Mouse (Mus musculus): ENCODE results near the gene Nlrp9b. TPM values are rescaled to one million over a fixed set of nuclear protein-coding genes. Genes with fewer than 3 reads are reported as not detected.
"Not testable (repeated sequence)": the region's sequence is repeated elsewhere in the genome, so short reads cannot be mapped to it uniquely, and the experiment has no call there.

Nlrp9b gene
- polyA plus RNA-seq, 1 experiment from 2014 or later = not detected

DNA sequence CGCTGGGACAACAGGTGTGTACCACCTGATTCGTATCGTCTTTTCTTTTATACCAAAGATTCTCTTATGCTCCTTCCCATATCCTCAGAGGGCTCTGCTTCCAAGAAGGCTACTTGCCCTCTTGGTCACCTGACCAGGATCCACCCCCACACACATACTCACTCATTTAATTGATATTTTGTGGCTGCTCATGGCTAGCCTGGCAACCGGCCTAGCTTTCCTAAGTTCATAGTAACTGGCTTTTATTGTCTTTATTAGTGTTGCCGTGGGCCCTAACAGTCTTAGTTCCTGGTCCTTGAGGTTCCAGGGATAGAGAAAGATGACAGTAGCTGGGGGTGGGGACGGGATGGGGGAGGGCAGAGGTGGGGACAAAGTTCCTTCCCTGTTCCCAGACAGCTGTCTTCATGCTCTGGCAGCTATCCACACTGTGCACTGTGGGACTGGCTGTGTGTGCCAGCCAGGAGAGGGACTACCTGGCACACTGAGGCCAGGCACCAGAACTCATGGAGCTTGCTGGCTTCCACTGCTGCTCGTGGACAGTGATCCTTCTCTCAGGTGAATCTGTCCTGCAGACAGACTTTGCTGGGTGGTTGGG, 26.2 kb upstream of the Nlrp9b start, which contains the start of gene Ceacam20:
Gene Ceacam20 (plus strand): TSS at position 428 of the 595 bp plus-strand sequence.
- no peaks in the 10 kb centered on the region for H3K36me3 ChIP-seq
- no peaks in the 10 kb centered on the region for H3K4me1 ChIP-seq
- H3K9ac ChIP-seq = no peak within 1 kb of the TSS
- ATAC-seq (ENCODE audit: borderline replicate concordance, extremely low read depth, low FRiP score, low TSS enrichment) = no peak
- WGBS = 70% methylated on average over 7 of the region's 7 CpGs
- no peak within 1 kb of the TSS for H3K4me3 ChIP-seq
- H3K4me2 ChIP-seq = no peak within 1 kb of the TSS
- H3K27ac ChIP-seq = no peak within 1 kb of the TSS
- H3K9me3 ChIP-seq = no peaks in the 10 kb centered on the region
- H3K27me3 ChIP-seq = no peaks in the 10 kb centered on the region

DNA sequence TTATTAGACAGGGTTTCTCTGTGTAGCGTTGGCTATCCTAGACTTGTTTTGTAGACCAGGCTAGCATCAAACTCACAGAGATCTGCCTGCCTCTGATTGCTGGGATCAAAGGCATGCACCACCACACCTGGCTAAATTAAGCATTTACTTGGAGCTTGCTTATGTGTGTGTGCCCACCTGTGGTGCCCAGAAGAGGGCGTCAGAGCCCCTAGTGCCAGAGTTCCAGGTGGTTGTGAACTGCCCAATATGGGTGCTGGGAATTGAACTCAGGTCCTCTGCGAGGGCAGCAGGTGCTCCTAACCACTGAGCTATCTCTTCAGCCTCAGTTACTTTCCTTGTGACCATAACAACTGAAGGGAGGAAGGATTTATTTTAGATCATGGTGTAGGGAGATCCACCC, 22.2 kb upstream of the Nlrp9b start:
- no peak for ATAC-seq (ENCODE audit: borderline replicate concordance, extremely low read depth, low FRiP score, low TSS enrichment)
- Histone ChIP-seq H3K9ac (no peak overlapping the region), H3K9me3 (no peaks in the 10 kb centered on the region), H3K4me1 (no peaks in the 10 kb centered on the region), H3K27ac (no peak overlapping the region), H3K4me2 (no peak overlapping the region), H3K4me3 (no peak overlapping the region), H3K27me3 (no peaks in the 10 kb centered on the region), H3K36me3 (no peaks in the 10 kb centered on the region)
- WGBS = 68% methylated on average over 3 of the region's 3 CpGs

DNA sequence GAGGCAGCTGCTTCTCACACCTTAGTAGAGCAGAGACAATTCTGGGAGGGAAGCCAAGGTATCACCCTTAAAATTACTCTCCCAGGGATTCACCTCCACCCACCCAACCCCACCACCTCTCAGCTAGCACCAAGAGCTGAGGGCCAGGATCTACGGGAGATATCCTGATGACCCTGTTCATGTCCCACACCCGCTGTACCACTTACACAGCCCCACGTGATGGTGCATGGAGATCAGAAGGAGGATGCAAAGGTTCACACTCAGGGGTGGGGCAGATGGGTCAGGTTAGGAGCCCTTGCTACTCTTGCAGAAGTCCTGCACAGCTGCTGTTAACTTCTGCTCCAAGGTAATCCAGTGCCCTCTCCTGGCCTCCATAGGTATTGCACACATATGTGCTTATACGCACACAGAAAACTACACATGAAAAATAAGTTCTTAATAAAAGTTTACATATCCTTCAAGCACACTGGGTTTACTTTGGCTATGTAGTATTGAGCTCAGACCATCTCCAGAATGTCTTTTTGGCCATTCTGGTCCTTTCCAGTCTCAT, 21.6 kb upstream of the Nlrp9b start:
- Histone ChIP-seq H3K9ac (no peak overlapping the region), H3K4me3 (no peak overlapping the region), H3K4me1 (no peaks in the 10 kb centered on the region), H3K36me3 (no peaks in the 10 kb centered on the region), H3K4me2 (no peak overlapping the region), H3K27ac (no peak overlapping the region), H3K9me3 (no peaks in the 10 kb centered on the region), H3K27me3 (no peaks in the 10 kb centered on the region)
- WGBS = 87% methylated on average over 4 of the region's 4 CpGs
- no peak for ATAC-seq (ENCODE audit: borderline replicate concordance, extremely low read depth, low FRiP score, low TSS enrichment)

DNA sequence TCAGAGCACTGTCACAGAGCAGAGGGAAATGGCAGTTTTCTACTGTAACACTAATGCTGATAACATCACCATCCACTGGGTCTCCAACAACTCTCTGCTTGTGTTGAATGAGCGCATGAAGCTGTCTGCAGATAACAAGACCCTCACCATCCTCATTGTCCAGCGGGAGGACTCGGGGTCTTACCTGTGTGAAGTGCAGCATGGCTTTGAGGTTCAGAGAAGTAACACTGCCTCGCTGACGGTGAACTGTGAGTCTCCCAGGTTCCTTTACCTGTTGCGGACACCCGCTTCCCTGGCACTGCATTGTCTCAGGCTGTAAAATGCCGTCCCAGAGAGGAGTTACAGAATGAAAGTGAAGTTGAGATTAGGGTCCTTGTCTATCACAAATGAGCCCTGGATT, 21.1 kb upstream of the Nlrp9b start:
- no peaks in the 10 kb centered on the region for H3K36me3 ChIP-seq
- H3K27ac ChIP-seq = no peak overlapping the region
- WGBS = 89% methylated on average over 8 of the region's 8 CpGs
- no peak overlapping the region for H3K9ac ChIP-seq
- H3K27me3 ChIP-seq = no peaks in the 10 kb centered on the region
- no peak for ATAC-seq (ENCODE audit: borderline replicate concordance, extremely low read depth, low FRiP score, low TSS enrichment)
- H3K4me1 ChIP-seq = no peaks in the 10 kb centered on the region
- no peak overlapping the region for H3K4me2 ChIP-seq
- no peaks in the 10 kb centered on the region for H3K9me3 ChIP-seq
- H3K4me3 ChIP-seq = no peak overlapping the region

DNA sequence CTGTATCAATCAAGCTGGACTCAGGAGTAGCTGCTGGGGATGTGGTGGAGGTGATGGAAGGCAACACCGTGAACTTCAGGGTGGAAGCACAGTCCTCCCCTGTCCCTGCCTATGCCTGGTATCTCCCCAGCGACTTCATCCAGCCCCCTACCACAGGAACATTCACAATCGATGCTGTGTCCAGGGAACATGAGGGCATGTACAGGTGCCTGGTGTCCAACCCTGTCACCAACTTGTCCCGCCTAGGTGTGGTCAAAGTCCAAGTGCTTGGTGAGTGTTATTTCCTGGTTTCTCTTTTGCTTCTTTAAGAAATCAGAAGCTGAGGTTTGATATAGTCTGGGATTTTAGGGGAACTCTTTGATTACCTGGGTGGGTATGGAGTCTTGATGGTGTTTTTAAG, 19.7 kb upstream of the Nlrp9b start:
- H3K4me1 ChIP-seq = no peaks in the 10 kb centered on the region
- H3K27ac ChIP-seq = no peak overlapping the region
- H3K4me2 ChIP-seq = no peak overlapping the region
- H3K9ac ChIP-seq = no peak overlapping the region
- 85% methylated on average over 4 of the region's 4 CpGs for WGBS
- no peak for ATAC-seq (ENCODE audit: borderline replicate concordance, extremely low read depth, low FRiP score, low TSS enrichment)
- no peaks in the 10 kb centered on the region for H3K36me3 ChIP-seq
- H3K9me3 ChIP-seq = no peaks in the 10 kb centered on the region
- no peaks in the 10 kb centered on the region for H3K27me3 ChIP-seq
- H3K4me3 ChIP-seq = no peak overlapping the region

DNA sequence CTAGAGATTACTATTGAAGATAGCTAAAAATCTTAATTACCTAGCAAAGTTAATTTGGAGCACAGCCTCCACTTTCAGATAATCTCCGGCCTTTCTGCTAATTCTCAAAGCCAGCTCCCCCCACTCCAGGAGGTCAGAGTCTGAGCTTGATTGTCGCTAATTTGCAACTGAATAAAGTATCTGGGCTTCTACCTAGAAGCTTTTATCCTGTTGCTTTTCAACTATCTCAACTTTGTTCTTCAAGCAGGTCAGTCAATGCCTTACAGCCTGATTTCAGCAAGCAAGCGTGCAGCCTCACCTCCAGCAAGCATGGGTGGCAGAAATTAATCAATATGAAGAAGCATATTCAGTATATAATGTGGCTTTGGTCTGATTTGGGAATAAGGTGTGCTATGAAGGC, 5.5 kb downstream of the Nlrp9b start:
- H3K27ac ChIP-seq; H3K4me3 ChIP-seq; H3K36me3 ChIP-seq; H3K9ac ChIP-seq; H3K4me2 ChIP-seq; ATAC-seq (ENCODE audit: borderline replicate concordance, extremely low read depth, low FRiP score, low TSS enrichment); H3K27me3 ChIP-seq; H3K4me1 ChIP-seq; H3K9me3 ChIP-seq: not testable (repeated sequence)
- 64% methylated on average over 3 of the region's 3 CpGs for WGBS

DNA sequence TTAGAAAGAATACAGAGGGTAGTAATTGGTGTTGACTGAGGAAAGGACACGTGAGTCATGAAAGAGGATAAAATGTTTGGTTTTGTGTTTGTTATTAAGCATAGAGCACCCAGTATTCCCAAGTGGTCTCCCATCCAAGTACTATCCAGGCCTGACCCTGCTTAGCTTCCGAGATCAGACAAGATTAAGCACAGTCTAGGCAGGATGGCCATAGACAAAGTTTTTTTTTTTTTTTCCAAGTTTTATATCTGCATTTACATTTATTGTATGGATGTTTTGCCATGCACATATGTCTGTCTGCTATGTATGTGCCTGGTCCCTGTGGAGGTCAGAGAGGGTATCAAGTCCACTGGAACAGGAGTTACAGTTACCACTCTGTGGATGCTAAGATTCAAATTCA, 18.7 kb downstream of the Nlrp9b start:
- Histone ChIP-seq H3K36me3 (no peaks in the 10 kb centered on the region), H3K9me3 (no peaks in the 10 kb centered on the region), H3K4me2 (no peak overlapping the region), H3K27ac (no peak overlapping the region), H3K9ac (no peak overlapping the region), H3K4me1 (no peaks in the 10 kb centered on the region), H3K4me3 (no peak overlapping the region), H3K27me3 (no peaks in the 10 kb centered on the region)
- WGBS = 64% methylated on average over 2 of the region's 2 CpGs
- no peak for ATAC-seq (ENCODE audit: borderline replicate concordance, extremely low read depth, low FRiP score, low TSS enrichment)

DNA sequence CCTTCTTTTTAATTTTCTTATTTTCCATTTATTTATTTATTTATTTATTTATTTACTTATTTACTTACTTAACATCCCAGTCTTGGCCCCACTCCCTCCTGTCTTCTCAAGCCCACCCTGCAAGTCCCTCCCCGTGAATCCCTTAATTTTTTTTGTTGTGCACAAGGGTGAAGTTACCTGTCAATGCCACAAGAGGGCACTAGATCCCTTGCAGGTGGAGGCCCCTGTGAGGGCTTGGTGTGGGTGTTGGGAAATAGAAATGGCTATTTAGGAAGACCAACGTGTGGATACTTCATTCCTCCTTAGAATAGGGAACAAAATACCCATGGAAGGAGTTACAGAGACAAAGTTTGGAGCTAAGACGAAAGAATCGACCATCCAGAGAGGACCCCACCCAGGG, 72.8 kb downstream of the Nlrp9b start:
- not testable (repeated sequence) for H3K36me3 ChIP-seq; ATAC-seq (ENCODE audit: borderline replicate concordance, extremely low read depth, low FRiP score, low TSS enrichment); H3K9me3 ChIP-seq; H3K4me1 ChIP-seq; H3K27ac ChIP-seq; H3K9ac ChIP-seq; H3K27me3 ChIP-seq; H3K4me3 ChIP-seq; H3K4me2 ChIP-seq
- WGBS = 55% methylated on average over 4 of the region's 4 CpGs

DNA sequence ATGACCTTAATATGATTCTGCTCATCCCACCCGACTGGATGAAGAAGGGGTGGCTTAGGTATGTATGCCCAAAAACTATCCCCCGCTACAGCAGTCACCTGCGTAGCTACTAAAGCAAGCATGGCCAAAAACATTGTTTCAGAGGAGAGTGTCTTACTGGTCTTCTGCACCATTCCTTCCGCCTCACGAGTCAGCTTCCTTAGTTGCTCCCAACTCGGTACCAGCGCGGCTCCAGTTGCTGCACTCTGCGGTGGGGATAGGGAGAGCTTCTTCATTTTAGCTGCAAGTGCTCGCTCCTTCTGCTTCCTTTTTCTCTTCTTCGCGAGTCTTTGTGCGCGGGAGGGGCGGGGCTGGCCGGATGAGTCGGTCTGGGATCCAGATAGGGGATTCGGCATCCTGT, 86.9 kb downstream of the Nlrp9b start:
- not testable (repeated sequence) for H3K4me2 ChIP-seq; ATAC-seq (ENCODE audit: borderline replicate concordance, extremely low read depth, low FRiP score, low TSS enrichment); H3K27ac ChIP-seq; H3K4me1 ChIP-seq; H3K27me3 ChIP-seq; H3K4me3 ChIP-seq; H3K36me3 ChIP-seq; H3K9ac ChIP-seq; H3K9me3 ChIP-seq
- 64% methylated on average over 18 of the region's 18 CpGs for WGBS

DNA sequence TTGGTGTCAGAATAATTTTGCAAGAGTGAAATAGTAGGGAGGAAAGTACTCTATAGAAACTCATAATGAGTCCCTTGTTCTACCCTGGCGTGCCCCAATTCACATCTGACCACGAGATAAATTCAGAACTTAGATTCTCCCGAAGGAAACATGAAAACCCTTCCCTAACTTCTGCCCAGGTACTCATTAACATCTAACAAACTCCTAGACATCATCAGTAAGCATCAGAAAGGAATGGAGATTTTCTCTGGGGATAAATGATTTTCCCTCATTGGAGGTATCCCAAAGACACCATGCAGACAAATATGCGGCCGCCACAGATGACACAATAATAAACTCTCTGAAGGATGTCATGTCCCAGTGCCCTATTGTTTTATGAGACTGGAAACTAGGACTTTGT, 108.1 kb downstream of the Nlrp9b start, which contains the start of gene Vmn1r91:
Gene Vmn1r91 (plus strand): TSS at position 301 of the 400 bp plus-strand sequence.
- H3K9me3 ChIP-seq; H3K4me3 ChIP-seq; H3K36me3 ChIP-seq; H3K4me2 ChIP-seq; H3K4me1 ChIP-seq; ATAC-seq (ENCODE audit: borderline replicate concordance, extremely low read depth, low FRiP score, low TSS enrichment); H3K27ac ChIP-seq; H3K9ac ChIP-seq; H3K27me3 ChIP-seq: not testable (repeated sequence)
- WGBS = 77% methylated on average over 5 of the region's 5 CpGs

DNA sequence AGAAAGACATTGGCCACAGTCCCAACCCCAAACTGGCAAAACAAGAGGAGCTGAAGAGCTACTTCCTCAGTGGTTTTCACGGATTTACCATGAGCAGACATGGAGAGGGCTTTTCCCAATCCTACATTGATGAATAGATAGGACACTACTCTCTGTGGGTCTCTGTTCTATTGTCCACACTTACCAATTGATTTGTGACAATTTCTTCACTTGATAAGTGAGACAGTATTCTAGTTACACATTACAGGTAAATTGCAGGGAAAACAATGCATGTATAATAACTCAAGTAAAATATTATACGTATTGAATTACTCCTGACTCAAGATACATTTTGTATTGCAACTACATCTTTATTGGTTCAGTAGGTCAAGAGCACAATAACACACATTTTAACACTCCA, 131.2 kb downstream of the Nlrp9b start, which contains the start of gene Gm16442:
Gene Gm16442 (minus strand): TSS at position 101 of the 400 bp plus-strand sequence.
- not testable (repeated sequence) for H3K27me3 ChIP-seq; H3K36me3 ChIP-seq; H3K27ac ChIP-seq; H3K4me1 ChIP-seq; H3K9me3 ChIP-seq; ATAC-seq (ENCODE audit: borderline replicate concordance, extremely low read depth, low FRiP score, low TSS enrichment); H3K4me3 ChIP-seq; H3K4me2 ChIP-seq; H3K9ac ChIP-seq
- WGBS = no CpG with 5 or more reads among the region's 2 CpGs

Measured in lung, embryonic 15.5 days (tissue).